Mouse (Mus musculus): Measurements from ENCODE around the gene Gm17662. TPM values are rescaled to one million over a fixed set of nuclear protein-coding genes. Genes with fewer than 3 reads are reported as not detected.

Gene Gm17662
- total and polyA plus RNA-seq, 3 experiments: not detected

- no peaks in the 10 kb centered on the region for H3K27me3 ChIP-seq (ENCODE audit: control insufficient read depth in 1 of 2, insufficient read depth in 2 of 2, low read length in 2 of 2)
- no peaks in the 10 kb centered on the region for H3K9me3 ChIP-seq (replicated peaks; ENCODE audit: insufficient read depth, low read length)
- no peaks in the 10 kb centered on the region for H3K79me2 ChIP-seq (ENCODE audit: control insufficient read depth, insufficient read depth, low read length, poor library complexity)
- no peaks in the 10 kb centered on the region for H3K36me3 ChIP-seq (ENCODE audit: control insufficient read depth in 1 of 2, insufficient read depth in 2 of 2, low read length in 2 of 2)
- no peak overlapping the region for H3K4me3 ChIP-seq (ENCODE audit: control insufficient read depth in 1 of 2, insufficient read depth in 1 of 2, low read depth in 2 of 2, low read length in 2 of 2)
- H3K27ac ChIP-seq (ENCODE audit: control insufficient read depth, low read depth, low read length): no peak overlapping the region
- no peaks in the 10 kb centered on the region for H3K4me1 ChIP-seq (ENCODE audit: control insufficient read depth in 1 of 2, insufficient read depth in 2 of 2, low read length in 2 of 2)
- TF ChIP-seq ELF1 (IDR thresholded peaks at IDR 0.05; ENCODE audit: low read depth, low read length) (no peak), MYC (IDR thresholded peaks at IDR 0.05; ENCODE audit: low read depth, low read length) (no peak), SMC3 (IDR thresholded peaks at IDR 0.05; ENCODE audit: low read depth, low read length) (no peak), CHD2 (IDR thresholded peaks at IDR 0.05; ENCODE audit: low read length) (no peak), USF2 (IDR thresholded peaks at IDR 0.05; ENCODE audit: borderline replicate concordance in 1 of 2, insufficient read depth in 1 of 2, low read depth in 1 of 2, low read length in 2 of 2) (no peak), KAT2A (conservative IDR thresholded peaks at IDR 0.05; ENCODE audit: low read depth, low read length) (no peak), NRF1 (IDR thresholded peaks at IDR 0.05; ENCODE audit: insufficient read depth, low read depth, low read length, poor library complexity, severe bottlenecking) (no peak), CTCF (IDR thresholded peaks at IDR 0.05 in 2 of 3, conservative IDR thresholded peaks at IDR 0.05 in 1 of 3; ENCODE audit: control insufficient read depth in 1 of 3, insufficient read depth in 1 of 3, low read depth in 2 of 3, low read length in 3 of 3, poor library complexity in 1 of 3, severe bottlenecking in 1 of 3) (no peak), MAFK (IDR thresholded peaks at IDR 0.05; ENCODE audit: borderline replicate concordance, low read depth, low read length) (no peak), JUND (IDR thresholded peaks at IDR 0.05; ENCODE audit: low read depth, low read length) (no peak), TCF12 (IDR thresholded peaks at IDR 0.05; ENCODE audit: low read depth, low read length) (no peak), MAX (IDR thresholded peaks at IDR 0.05; ENCODE audit: low read length) (no peak), ZKSCAN1 (IDR thresholded peaks at IDR 0.05; ENCODE audit: low read depth, low read length) (no peak), RCOR1 (IDR thresholded peaks at IDR 0.05; ENCODE audit: low read depth, low read length) (no peak), EP300 (IDR thresholded peaks at IDR 0.05; ENCODE audit: low read depth in 1 of 2, low read length in 2 of 2) (no peak), CHD1 (IDR thresholded peaks at IDR 0.05; ENCODE audit: low read depth, low read length) (no peak), USF1 (IDR thresholded peaks at IDR 0.05; ENCODE audit: low read depth, low read length) (no peak), ETS1 (IDR thresholded peaks at IDR 0.05; ENCODE audit: low read depth, low read length) (no peak)
- no peak for DNase-seq (ENCODE audit: low read depth, low spot score)
- no peak overlapping the region for H3K9ac ChIP-seq (ENCODE audit: control insufficient read depth, low read depth, low read length, poor library complexity, severe bottlenecking)
Measured at GRCm38 (mm10) chr4:104817509-104817908, 39.6 kb upstream of the Gm17662 start.

- Histone ChIP-seq H3K79me2 (ENCODE audit: control insufficient read depth, insufficient read depth, low read length, poor library complexity) (no peaks in the 10 kb centered on the region), H3K4me3 (ENCODE audit: control insufficient read depth in 1 of 2, insufficient read depth in 1 of 2, low read depth in 2 of 2, low read length in 2 of 2) (no peak overlapping the region), H3K27me3 (ENCODE audit: control insufficient read depth in 1 of 2, insufficient read depth in 2 of 2, low read length in 2 of 2) (no peaks in the 10 kb centered on the region), H3K9me3 (replicated peaks; ENCODE audit: insufficient read depth, low read length) (no peaks in the 10 kb centered on the region), H3K27ac (ENCODE audit: control insufficient read depth, low read depth, low read length) (no peak overlapping the region), H3K9ac (ENCODE audit: control insufficient read depth, low read depth, low read length, poor library complexity, severe bottlenecking) (no peak overlapping the region), H3K36me3 (ENCODE audit: control insufficient read depth in 1 of 2, insufficient read depth in 2 of 2, low read length in 2 of 2) (no peaks in the 10 kb centered on the region), H3K4me1 (ENCODE audit: control insufficient read depth in 1 of 2, insufficient read depth in 2 of 2, low read length in 2 of 2) (no peaks in the 10 kb centered on the region)
- TF ChIP-seq EP300 (IDR thresholded peaks at IDR 0.05; ENCODE audit: low read depth in 1 of 2, low read length in 2 of 2): no peak
- TF ChIP-seq MAX (IDR thresholded peaks at IDR 0.05; ENCODE audit: low read length): no peak
- TF ChIP-seq CHD2 (IDR thresholded peaks at IDR 0.05; ENCODE audit: low read length): no peak
- TF ChIP-seq KAT2A (conservative IDR thresholded peaks at IDR 0.05; ENCODE audit: low read depth, low read length): no peak
- no peak for TF ChIP-seq ELF1 (IDR thresholded peaks at IDR 0.05; ENCODE audit: low read depth, low read length)
- no peak for TF ChIP-seq ETS1 (IDR thresholded peaks at IDR 0.05; ENCODE audit: low read depth, low read length)
- no peak for TF ChIP-seq TAL1 (IDR thresholded peaks at IDR 0.05; ENCODE audit: low read length)
- TF ChIP-seq UBTF (IDR thresholded peaks at IDR 0.05; ENCODE audit: borderline replicate concordance, insufficient read depth, low read depth, low read length): no peak
- no peak for TF ChIP-seq MEF2A (IDR thresholded peaks at IDR 0.05; ENCODE audit: extremely low read depth, insufficient replicate concordance, low read depth, low read length, poor library complexity, severe bottlenecking)
- TF ChIP-seq BHLHE40 (IDR thresholded peaks at IDR 0.05; ENCODE audit: borderline replicate concordance, low read depth, low read length): no peak
- TF ChIP-seq USF1 (IDR thresholded peaks at IDR 0.05; ENCODE audit: low read depth, low read length): no peak
- no peak for DNase-seq (ENCODE audit: low read depth, low spot score)
Measured at GRCm38 (mm10) chr4:104818986-104819385, 38.1 kb upstream of the Gm17662 start.

Data from MEL (cell line).